Mouse (Mus musculus): ENCODE results near the gene Golga4. TPM values are rescaled to one million over a fixed set of nuclear protein-coding genes. Genes with fewer than 3 reads are reported as not detected.

The Golga4 gene
- polyA plus RNA-seq (2017; shearing (Covaris generic)), result 15.9 TPM

DNA sequence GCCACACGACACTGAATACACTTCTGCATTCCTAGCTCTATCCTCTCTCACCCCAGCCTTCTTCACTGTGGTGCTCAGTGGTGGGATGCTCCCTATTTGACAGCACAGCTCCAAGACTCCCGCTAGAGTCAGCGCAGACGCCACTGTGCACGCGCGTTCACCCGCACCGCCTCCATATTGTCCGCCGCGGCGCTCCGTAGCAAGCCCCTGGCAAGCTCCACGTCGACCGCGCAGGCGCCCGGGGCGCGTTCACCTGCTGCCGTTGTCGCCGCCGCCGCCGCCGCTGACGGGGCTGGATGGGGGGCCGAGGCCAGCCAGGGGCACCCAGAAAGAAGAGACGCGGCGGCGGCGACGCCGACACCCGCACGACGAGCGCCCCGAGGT is at the start of gene Golga4:
Gene Golga4 (plus strand): TSS at position 248 of the 384 bp plus-strand sequence.

GRCm38 (mm10) chr9:118477961-118478360 is 28.1 kb upstream of the Golga4 start, which contains the start of gene Eomes:
Gene Eomes (plus strand): TSS chr9:118478212.

DNA sequence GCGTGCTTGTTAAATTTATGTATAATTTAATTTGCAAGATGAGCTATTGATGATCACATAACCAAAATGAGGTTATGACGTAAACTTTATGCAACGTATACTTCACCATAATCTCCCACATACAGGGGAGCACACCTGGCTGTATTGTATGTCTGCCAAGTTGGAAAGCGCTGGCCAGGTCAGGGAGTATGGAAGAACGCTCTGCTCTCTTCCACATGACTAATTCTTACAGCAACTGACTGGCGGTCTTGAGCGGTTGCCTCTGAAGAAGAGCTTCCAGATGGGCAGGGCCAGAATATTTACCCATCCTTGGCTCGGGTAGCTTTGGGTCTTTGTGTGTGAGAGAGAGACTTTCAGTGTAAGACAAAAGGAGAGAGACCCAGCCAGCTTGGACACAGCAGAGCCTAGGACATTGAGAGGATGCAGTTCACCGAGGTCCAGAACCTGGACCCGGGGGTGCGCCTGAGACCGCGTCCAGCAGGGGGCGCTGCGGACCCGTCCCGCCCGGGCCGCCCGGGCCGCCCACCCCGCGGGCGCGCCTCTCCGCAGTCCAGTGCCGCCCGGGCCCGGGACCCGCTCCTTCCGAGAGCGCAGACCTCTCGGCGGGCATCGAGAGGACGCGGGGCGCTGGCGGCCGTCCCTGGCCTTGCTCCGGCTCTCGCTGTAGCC is 100.2 kb downstream of the Golga4 start, which contains the start of gene Itga9:
Gene Itga9 (plus strand): TSS at position 543 of the 669 bp plus-strand sequence.

Other genes starting within 250 kb of the Golga4 start
- 0.86 TPM for gene Eomes, start 28.1 kb upstream of the Golga4 start, polyA plus RNA-seq (2017; shearing (Covaris generic))
- 0.27 TPM for gene Itga9, start 100.4 kb downstream of the Golga4 start, polyA plus RNA-seq (2017; shearing (Covaris generic))

Data from CD4-positive, CD25-positive, alpha-beta regulatory T cell, adult 9 weeks (primary cell).